8 mouse cellular contexts compared by ENCODE assay signal in the genomic region with DNA sequence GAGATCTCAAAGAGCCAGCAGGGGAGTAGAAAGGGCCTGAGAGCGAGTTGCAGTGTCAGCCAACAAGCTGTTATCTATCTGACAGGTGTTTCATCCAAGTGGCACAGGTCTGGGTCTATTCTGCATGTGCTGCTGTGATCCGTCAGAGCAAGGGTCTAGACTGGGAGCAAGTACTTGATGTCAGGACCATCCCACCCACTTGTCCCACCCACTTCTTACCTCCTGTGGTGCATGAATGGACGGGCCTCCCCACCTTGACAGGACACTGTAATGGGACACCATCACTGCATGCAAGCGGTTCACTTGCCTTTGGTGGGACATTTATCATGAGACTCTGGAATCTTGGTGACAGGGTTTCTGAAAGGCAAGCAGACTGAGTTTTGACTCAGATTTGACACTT. TPM values are rescaled to one million over a fixed set of nuclear protein-coding genes. Genes with fewer than 3 reads are reported as not detected.
DNase-seq lines count a peak whose midpoint lies in the region; ATAC-seq and TF ChIP-seq lines count a peak whose summit lies in the region.

No protein-coding gene starts in this region.

- H3K27ac ChIP-seq in heart, postnatal 0 days (ENCODE audit: low read depth), result peak overlapping the region; percentile 92
- peak overlapping the region; percentile 90; the same call in 1 of the 2 replicates for H3K27ac ChIP-seq in hindbrain, embryonic 10.5 days
- H3K27ac ChIP-seq in midbrain, embryonic 10.5 days (replicated peaks), result peak overlapping the region; percentile 87; the same call in 1 of the 2 replicates

- no peaks in the 10 kb centered on the region for H3K27me3 ChIP-seq in heart, postnatal 0 days (ENCODE audit: control insufficient read depth, insufficient read depth, low read length)
- peaks cover 21% of the 10 kb centered on the region for H3K27me3 ChIP-seq in hindbrain, embryonic 10.5 days (ENCODE audit: insufficient read depth, poor library complexity, severe bottlenecking)
- peaks cover 31% of the 10 kb centered on the region for H3K27me3 ChIP-seq in midbrain, embryonic 10.5 days (ENCODE audit: low read depth, poor library complexity, severe bottlenecking)

- H3K36me3 ChIP-seq in heart, postnatal 0 days (replicated peaks; ENCODE audit: control insufficient read depth, insufficient read depth, low read length), result no peaks in the 10 kb centered on the region; the same call in 1 of the 2 replicates
- H3K36me3 ChIP-seq in hindbrain, embryonic 10.5 days, result no peaks in the 10 kb centered on the region
- H3K36me3 ChIP-seq in midbrain, embryonic 10.5 days, result no peaks in the 10 kb centered on the region

- peak overlapping the region; percentile 78 for H3K9ac ChIP-seq in heart, postnatal 0 days (replicated peaks; ENCODE audit: low read depth, low read length)

- H3K4me1 ChIP-seq in heart, postnatal 0 days (ENCODE audit: control insufficient read depth, insufficient read depth), result peaks cover 62% of the 10 kb centered on the region
- H3K4me1 ChIP-seq in hindbrain, embryonic 10.5 days (replicated peaks), result peaks cover 65% of the 10 kb centered on the region
- peaks cover 60% of the 10 kb centered on the region for H3K4me1 ChIP-seq in midbrain, embryonic 10.5 days

- TF ChIP-seq EP300 in heart, postnatal 0 days (IDR thresholded peaks at IDR 0.05; ENCODE audit: low read depth), result no peak

- peak overlapping the region; percentile 65 for H3K4me3 ChIP-seq in heart, postnatal 0 days (ENCODE audit: low read depth, low read length)
- H3K4me3 ChIP-seq in hindbrain, embryonic 10.5 days, result peak overlapping the region; percentile 74
- peak overlapping the region; percentile 70 for H3K4me3 ChIP-seq in midbrain, embryonic 10.5 days

- no peak for ATAC-seq in heart, postnatal 0 days (ENCODE audit: insufficient read depth, low read depth)

- no peak for TF ChIP-seq CTCF in heart, postnatal 0 days (IDR thresholded peaks at IDR 0.05; ENCODE audit: low read depth)

- 0% methylated on average over 4 of the region's 4 CpGs for WGBS in heart, postnatal 0 days
- 17% methylated on average over 4 of the region's 4 CpGs for WGBS in hindbrain, embryonic 10.5 days
- WGBS in midbrain, embryonic 10.5 days, result 27% methylated on average over 4 of the region's 4 CpGs

- no peaks in the 10 kb centered on the region for H3K9me3 ChIP-seq in heart, postnatal 0 days (replicated peaks; ENCODE audit: control insufficient read depth, low read length)
- H3K9me3 ChIP-seq in hindbrain, embryonic 10.5 days, result no peaks in the 10 kb centered on the region
- H3K9me3 ChIP-seq in midbrain, embryonic 10.5 days (replicated peaks), result no peaks in the 10 kb centered on the region

- DNase-seq in heart, postnatal 0 days (ENCODE audit: low spot score), result peak; percentile 59
- no peak for DNase-seq in heart, postnatal 14 days
- peak; percentile 45 for DNase-seq in NIH3T3 (ENCODE audit: low read depth)
- no peak for DNase-seq in hindbrain, embryonic 10.5 days (ENCODE audit: low spot score)
- no peak for DNase-seq in midbrain, embryonic 10.5 days (ENCODE audit: low spot score)
- no peak for DNase-seq in adrenal gland, postnatal 36 days
- no peak for DNase-seq in embryo, embryonic 11 days
- no peak for DNase-seq in layer of hippocampus, adult 18-20 months (ENCODE audit: low spot score in 2 of 2)

- intact Hi-C loops in heart, postnatal 14 days (cut with DNase I), result no loop called here

- peak overlapping the region; percentile 69 for H3K4me2 ChIP-seq in heart, postnatal 0 days (ENCODE audit: low read depth, low read length)

RNA-seq across cellular contexts. Expression of gene Csrp1, which starts 10.0 kb away (rescaled TPM):
- total RNA-seq in heart, postnatal 0 days (2014; rRNA removed; ENCODE audit: low replicate concordance), result 529 and 840 TPM in 2 replicates
- polyA plus RNA-seq in heart, postnatal 0 days (2015; fragmentation: Nextera tagmentation; extraction: Ambion mirVana), result 128 and 145 TPM in 2 replicates
- total RNA-seq in heart, postnatal 14 days (2021), result 10 to 100 TPM; 60.3 to 66.0 TPM
- 51.0 and 56.2 TPM in 2 replicates for polyA plus RNA-seq in hindbrain, embryonic 10.5 days (2016; fragmentation: Nextera tagmentation; extraction: Ambion mirVana)
- 41.9 and 44.9 TPM in 2 replicates for polyA plus RNA-seq in midbrain, embryonic 10.5 days (2016; fragmentation: Nextera tagmentation; extraction: Ambion mirVana)
- total RNA-seq in adrenal gland, postnatal 36 days (2021), result 10 to 100 TPM; 73.3 to 99.3 TPM
- 100 to 1,000 TPM; 272 to 277 TPM for total RNA-seq in layer of hippocampus, adult 18-20 months (2021)

RNA-seq across cellular contexts. Expression of gene Phlda3, which starts 36.1 kb away (rescaled TPM):
- 87.5 and 130 TPM in 2 replicates for total RNA-seq in heart, postnatal 0 days (2014; rRNA removed; ENCODE audit: low replicate concordance)
- 65.5 and 67.2 TPM in 2 replicates for polyA plus RNA-seq in heart, postnatal 0 days (2015; fragmentation: Nextera tagmentation; extraction: Ambion mirVana)
- 10 to 100 TPM; 17.2 to 18.4 TPM for total RNA-seq in heart, postnatal 14 days (2021)
- polyA plus RNA-seq in hindbrain, embryonic 10.5 days (2016; fragmentation: Nextera tagmentation; extraction: Ambion mirVana), result 19.3 and 21.7 TPM in 2 replicates
- polyA plus RNA-seq in midbrain, embryonic 10.5 days (2016; fragmentation: Nextera tagmentation; extraction: Ambion mirVana), result 20.4 and 22.8 TPM in 2 replicates
- 10 to 100 TPM; 45.8 to 51.9 TPM for total RNA-seq in adrenal gland, postnatal 36 days (2021)
- total RNA-seq in layer of hippocampus, adult 18-20 months (2021), result 10 to 100 TPM; 13.2 to 13.9 TPM

RNA-seq across cellular contexts. Expression of gene Tnni1, which starts 49.4 kb away (rescaled TPM):
- total RNA-seq in heart, postnatal 0 days (2014; rRNA removed; ENCODE audit: low replicate concordance), result 4,186 and 4,592 TPM in 2 replicates
- 4,392 and 4,399 TPM in 2 replicates for polyA plus RNA-seq in heart, postnatal 0 days (2015; fragmentation: Nextera tagmentation; extraction: Ambion mirVana)
- total RNA-seq in heart, postnatal 14 days (2021), result 10 to 100 TPM; 18.6 to 29.4 TPM
- polyA plus RNA-seq in hindbrain, embryonic 10.5 days (2016; fragmentation: Nextera tagmentation; extraction: Ambion mirVana), result 0.85 and 3.2 TPM in 2 replicates
- polyA plus RNA-seq in midbrain, embryonic 10.5 days (2016; fragmentation: Nextera tagmentation; extraction: Ambion mirVana), result 0.72 and 0.78 TPM in 2 replicates
- total RNA-seq in adrenal gland, postnatal 36 days (2021), result under 1 TPM in 1 of 2 experiments, not detected in 1; 0.33 TPM
- total RNA-seq in layer of hippocampus, adult 18-20 months (2021), result 1 to 10 TPM; 1.2 to 1.5 TPM

Comparison
In these comparisons a context has a peak if more than half of its experiments do, and no peak if none do; other contexts are left out.
1. DNase-seq: peak in heart, postnatal 0 days (single experiment) and NIH3T3 (single experiment); none in heart, postnatal 14 days (0 of 2), hindbrain, embryonic 10.5 days (single experiment), midbrain, embryonic 10.5 days (single experiment), adrenal gland, postnatal 36 days (0 of 2), embryo, embryonic 11 days (single experiment) and layer of hippocampus, adult 18-20 months (0 of 2).
2. RNA of gene Tnni1, which starts 49.4 kb away (total RNA-seq): 4,186 to 4,592 TPM in heart, postnatal 0 days; 18.6 to 29.4 TPM in heart, postnatal 14 days, 1.2 to 1.5 TPM in layer of hippocampus, adult 18-20 months and 0.33 TPM in adrenal gland, postnatal 36 days; every median in the first group is over 100 times any median in the second.
3. Peak in every context shown above with its lines, with median percentiles within 50 percentile points of each other: H3K27ac ChIP-seq and H3K4me3 ChIP-seq.